Mouse (Mus musculus) neural tube, embryonic 14.5 days (tissue): ENCODE data around the gene Tfap2e. TPM values are rescaled to one million over a fixed set of nuclear protein-coding genes. Genes with fewer than 3 reads are reported as not detected.

Experiments
- ATAC-seq: fragments of 200-750 bp; cut with Nextera tagmentation; 2 replicates; pipeline ENCODE4 v1.8.0; 2017; ENCODE audit warnings: low read depth, mild to moderate bottlenecking, moderate TSS enrichment, moderate library complexity
- H3K27ac ChIP-seq: fragments of 300-500 bp; sonication (generic); 2 replicates; pipeline ENCODE4 v1.5.1; 2014; ENCODE audit warnings: low read depth, mild to moderate bottlenecking, control low read depth, low read length, moderate library complexity, mixed read lengths
- H3K27me3 ChIP-seq: fragments of 300-500 bp; sonication (generic); 2 replicates; pipeline ENCODE4 v1.6.1; 2014; ENCODE audit warnings: low read length; ENCODE audit not compliant: control insufficient read depth, insufficient read depth
- H3K36me3 ChIP-seq: fragments of 300-500 bp; sonication (generic); 2 replicates; pipeline ENCODE4 v1.6.1; 2014; ENCODE audit warnings: low read length, mixed read lengths; ENCODE audit not compliant: control insufficient read depth, insufficient read depth
- H3K4me1 ChIP-seq: fragments of 300-500 bp; sonication (generic); 2 replicates; pipeline ENCODE4 v1.6.1; 2014; ENCODE audit warnings: low read length; ENCODE audit not compliant: control insufficient read depth, insufficient read depth
- H3K4me2 ChIP-seq: fragments of 300-500 bp; sonication (generic); 2 replicates; pipeline ENCODE4 v1.6.1; 2014; ENCODE audit warnings: mild to moderate bottlenecking, low read depth, low read length, control low read depth
- H3K4me3 ChIP-seq: fragments of 300-500 bp; sonication (generic); 2 replicates; pipeline ENCODE4 v1.5.1; 2014; ENCODE audit warnings: low read depth, low read length, control low read depth, mixed read lengths
- H3K9ac ChIP-seq: fragments of 300-500 bp; sonication (generic); replicated peaks from 2 replicates; pipeline ENCODE4 v1.6.1; 2014; ENCODE audit warnings: low read depth, mild to moderate bottlenecking, control low read depth, low read length, mixed read lengths
- H3K9me3 ChIP-seq: fragments of 300-500 bp; sonication (generic); 2 replicates; pipeline ENCODE4 v1.6.1; 2016; ENCODE audit warnings: low read length; ENCODE audit not compliant: control insufficient read depth
- WGBS: fragments of 180-500 bp; shearing (Covaris S2); extraction: QIAGEN DNeasy Blood & Tissue Kit; methylation state at CpG from one replicate; pipeline ENCODE4 v1.1.7; 2014; 5-methylcytosine and 5-hydroxymethylcytosine counted together
- polyA plus RNA-seq: library from polyadenylated mRNA; unstranded; fragments of >200 nt; fragmentation: Nextera tagmentation; extraction: Ambion mirVana; gene quantifications from 2 replicates; pipeline ENCODE4 v1.2.1, GENCODE M21; 2014

The Tfap2e gene
- polyA plus RNA-seq, 1 experiment from 2014 or later, result not detected

- H3K4me1 ChIP-seq, result peaks cover 42% of the 10 kb centered on the region
- ATAC-seq, result peak; percentile 96
- WGBS, result under 1% methylated on average over 70 of the region's 71 CpGs
Observed at GRCm38 (mm10) chr4:126753268-126754230, 17.5 kb upstream of the Tfap2e start, which contains the start of the genes Ncdn and AU040320. Gene Ncdn, minus strand, starts transcription at chr4:126753438. Gene AU040320, plus strand, starts transcription at chr4:126753544.

GRCm38 (mm10) chr4:126752608-126753141 is 16.6 kb upstream of the Tfap2e start:
- ATAC-seq, result peak; percentile 12

More at GRCm38 (mm10) chr4:126753268-126754230, 17.5 kb upstream of the Tfap2e start, which contains the start of the genes Ncdn and AU040320:
- Histone ChIP-seq H3K9ac (peak within 1 kb of the TSS; percentile 69), H3K36me3 (peaks cover 17% of the 10 kb centered on the region), H3K27me3 (no peaks in the 10 kb centered on the region), H3K27ac (peak within 1 kb of the TSS; percentile 96), H3K9me3 (no peaks in the 10 kb centered on the region), H3K4me3 (peak within 1 kb of the TSS; percentile 67), H3K4me2 (peak within 1 kb of the TSS; percentile 97)

GRCm38 (mm10) chr4:126752024-126752607 is 16.1 kb upstream of the Tfap2e start:
- Histone ChIP-seq H3K4me1 (peaks cover 42% of the 10 kb centered on the region), H3K27ac (peak overlapping the region; percentile 96; the same call in 1 of the 2 replicates), H3K4me3 (peak overlapping the region; percentile 67), H3K36me3 (peaks cover 19% of the 10 kb centered on the region), H3K9me3 (no peaks in the 10 kb centered on the region), H3K27me3 (no peaks in the 10 kb centered on the region), H3K9ac (peak overlapping the region; percentile 69), H3K4me2 (peak overlapping the region; percentile 97)
- no peak for ATAC-seq
- 7% methylated on average over 13 of the region's 13 CpGs for WGBS

More at GRCm38 (mm10) chr4:126752608-126753141, 16.6 kb upstream of the Tfap2e start:
- Histone ChIP-seq H3K4me1 (peaks cover 42% of the 10 kb centered on the region), H3K9ac (peak overlapping the region; percentile 69), H3K27ac (peak overlapping the region; percentile 96), H3K27me3 (no peaks in the 10 kb centered on the region), H3K9me3 (no peaks in the 10 kb centered on the region), H3K36me3 (peaks cover 18% of the 10 kb centered on the region), H3K4me3 (peak overlapping the region; percentile 67), H3K4me2 (peak overlapping the region; percentile 97)
- under 1% methylated on average over 23 of the region's 23 CpGs for WGBS

- Histone ChIP-seq H3K4me1 (peaks cover 42% of the 10 kb centered on the region), H3K27me3 (no peaks in the 10 kb centered on the region), H3K4me2 (peak overlapping the region; percentile 97), H3K27ac (no peak overlapping the region), H3K4me3 (peak overlapping the region; percentile 67), H3K36me3 (peaks cover 21% of the 10 kb centered on the region), H3K9ac (peak overlapping the region; percentile 69; the same call in 1 of the 2 replicates), H3K9me3 (no peaks in the 10 kb centered on the region)
- no peak for ATAC-seq
- WGBS, result 59% methylated on average over 10 of the region's 10 CpGs
Observed at GRCm38 (mm10) chr4:126751556-126752023, 15.6 kb upstream of the Tfap2e start.

- H3K9me3 ChIP-seq, result no peaks in the 10 kb centered on the region
- no peak for ATAC-seq
- H3K9ac ChIP-seq, result peak overlapping the region; percentile 7; the same call in 1 of the 2 replicates
- H3K27me3 ChIP-seq, result no peaks in the 10 kb centered on the region
- H3K4me1 ChIP-seq, result peaks cover 42% of the 10 kb centered on the region
- 76% methylated on average over 8 of the region's 8 CpGs for WGBS
- peak overlapping the region; percentile 97 for H3K4me2 ChIP-seq
- H3K27ac ChIP-seq, result no peak overlapping the region; the same call in 1 of the 2 replicates
- peaks cover 21% of the 10 kb centered on the region for H3K36me3 ChIP-seq
- H3K4me3 ChIP-seq, result no peak overlapping the region
Observed at GRCm38 (mm10) chr4:126750863-126751555, 15.0 kb upstream of the Tfap2e start.

GRCm38 (mm10) chr4:126750046-126750683 is 14.1 kb upstream of the Tfap2e start:
- peak overlapping the region; percentile 23; the same call in 1 of the 2 replicates for H3K27ac ChIP-seq
- 77% methylated on average over 26 of the region's 26 CpGs for WGBS
- peak overlapping the region; percentile 18; the same call in 1 of the 2 replicates for H3K4me2 ChIP-seq
- H3K4me1 ChIP-seq, result peaks cover 39% of the 10 kb centered on the region
- H3K9ac ChIP-seq, result no peak overlapping the region
- no peak overlapping the region for H3K4me3 ChIP-seq
- H3K9me3 ChIP-seq, result no peaks in the 10 kb centered on the region
- peaks cover 21% of the 10 kb centered on the region for H3K36me3 ChIP-seq
- H3K27me3 ChIP-seq, result no peaks in the 10 kb centered on the region
- ATAC-seq, result no peak

GRCm38 (mm10) chr4:126749553-126749952 is 13.5 kb upstream of the Tfap2e start:
- H3K9me3 ChIP-seq, result no peaks in the 10 kb centered on the region
- no peak overlapping the region for H3K9ac ChIP-seq
- H3K36me3 ChIP-seq, result peaks cover 26% of the 10 kb centered on the region
- no peaks in the 10 kb centered on the region for H3K27me3 ChIP-seq
- no peak overlapping the region for H3K4me3 ChIP-seq
- no peak overlapping the region for H3K27ac ChIP-seq
- H3K4me2 ChIP-seq, result no peak overlapping the region
- peaks cover 33% of the 10 kb centered on the region for H3K4me1 ChIP-seq
- 89% methylated on average over 11 of the region's 11 CpGs for WGBS
- no peak for ATAC-seq

- no peak overlapping the region for H3K4me3 ChIP-seq
- peaks cover 30% of the 10 kb centered on the region for H3K4me1 ChIP-seq
- no peaks in the 10 kb centered on the region for H3K9me3 ChIP-seq
- no peak for ATAC-seq
- no peak overlapping the region for H3K27ac ChIP-seq
- WGBS, result 94% methylated on average over 8 of the region's 8 CpGs
- no peak overlapping the region for H3K9ac ChIP-seq
- no peak overlapping the region for H3K4me2 ChIP-seq
- no peaks in the 10 kb centered on the region for H3K27me3 ChIP-seq
- H3K36me3 ChIP-seq, result peaks cover 30% of the 10 kb centered on the region
Observed at GRCm38 (mm10) chr4:126748381-126748780, 12.3 kb upstream of the Tfap2e start.
